Mouse (Mus musculus): ENCODE measurements around the gene Chchd6. TPM values are rescaled to one million over a fixed set of nuclear protein-coding genes. Genes with fewer than 3 reads are reported as not detected.

The Chchd6 gene
- polyA plus RNA-seq, 1 experiment from 2014 or later, result 55.0 TPM

- Histone ChIP-seq H3K4me1 (peaks cover 8% of the 10 kb centered on the region; the same call in 1 of the 2 replicates), H3K27me3 (no peaks in the 10 kb centered on the region), H3K9me3 (no peaks in the 10 kb centered on the region), H3K36me3 (no peaks in the 10 kb centered on the region), H3K9ac (no peak overlapping the region), H3K27ac (no peak overlapping the region), H3K4me3 (no peak overlapping the region), H3K4me2 (replicated peaks) (no peak overlapping the region)
- no peak for ATAC-seq (ENCODE audit: low FRiP score, low read depth)
- WGBS, result 81% methylated on average over 3 of the region's 3 CpGs
Observed at GRCm38 (mm10) chr6:89422621-89423020, 172.8 kb downstream of the Chchd6 start.

GRCm38 (mm10) chr6:89421922-89422321 is 173.5 kb downstream of the Chchd6 start:
- H3K4me3 ChIP-seq, result no peak overlapping the region
- WGBS, result 84% methylated on average over 3 of the region's 3 CpGs
- no peak overlapping the region for H3K9ac ChIP-seq
- no peak overlapping the region for H3K4me2 ChIP-seq (replicated peaks)
- no peaks in the 10 kb centered on the region for H3K27me3 ChIP-seq
- no peak overlapping the region for H3K27ac ChIP-seq
- no peak for ATAC-seq (ENCODE audit: low FRiP score, low read depth)
- H3K9me3 ChIP-seq, result no peaks in the 10 kb centered on the region
- H3K4me1 ChIP-seq, result peaks cover 8% of the 10 kb centered on the region; the same call in 1 of the 2 replicates
- H3K36me3 ChIP-seq, result no peaks in the 10 kb centered on the region

GRCm38 (mm10) chr6:89421503-89421902 is 173.9 kb downstream of the Chchd6 start:
- ATAC-seq (ENCODE audit: low FRiP score, low read depth), result no peak
- H3K27ac ChIP-seq, result no peak overlapping the region
- no peak overlapping the region for H3K9ac ChIP-seq
- peaks cover 7% of the 10 kb centered on the region; the same call in 1 of the 2 replicates for H3K4me1 ChIP-seq
- no peak overlapping the region for H3K4me2 ChIP-seq (replicated peaks)
- no peaks in the 10 kb centered on the region for H3K36me3 ChIP-seq
- WGBS, result 85% methylated on average over 6 of the region's 6 CpGs
- no peaks in the 10 kb centered on the region for H3K27me3 ChIP-seq
- no peaks in the 10 kb centered on the region for H3K9me3 ChIP-seq
- H3K4me3 ChIP-seq, result no peak overlapping the region

- ATAC-seq (ENCODE audit: low FRiP score, low read depth), result no peak
- no peak overlapping the region for H3K9ac ChIP-seq
- whole genome bisulfite sequencing, result 86% methylated on average over 2 of the region's 2 CpGs
- H3K36me3 ChIP-seq, result no peaks in the 10 kb centered on the region
- no peak overlapping the region for H3K27ac ChIP-seq
- H3K4me2 ChIP-seq (replicated peaks), result no peak overlapping the region
- no peaks in the 10 kb centered on the region for H3K27me3 ChIP-seq
- no peak overlapping the region for H3K4me3 ChIP-seq
- no peaks in the 10 kb centered on the region for H3K9me3 ChIP-seq
- H3K4me1 ChIP-seq, result 0 out of 2 replicates have a peak, but pooled peaks cover 3% of the 10 kb centered on the region
Observed at GRCm38 (mm10) chr6:89420756-89421155, 174.7 kb downstream of the Chchd6 start.

GRCm38 (mm10) chr6:89420110-89420509 is 175.3 kb downstream of the Chchd6 start:
- no peak for ATAC-seq (ENCODE audit: low FRiP score, low read depth)
- Histone ChIP-seq H3K27ac (no peak overlapping the region), H3K9ac (no peak overlapping the region), H3K4me1 (0 out of 2 replicates have a peak, but pooled peaks cover 3% of the 10 kb centered on the region), H3K9me3 (no peaks in the 10 kb centered on the region), H3K4me2 (replicated peaks) (no peak overlapping the region), H3K36me3 (no peaks in the 10 kb centered on the region), H3K4me3 (no peak overlapping the region), H3K27me3 (no peaks in the 10 kb centered on the region)

- ATAC-seq (ENCODE audit: low FRiP score, low read depth), result no peak
- H3K9me3 ChIP-seq, result no peaks in the 10 kb centered on the region
- H3K27ac ChIP-seq, result no peak overlapping the region
- no peak overlapping the region for H3K9ac ChIP-seq
- no peak overlapping the region for H3K4me3 ChIP-seq
- H3K27me3 ChIP-seq, result no peaks in the 10 kb centered on the region
- 0 out of 2 replicates have a peak, but pooled peaks cover 3% of the 10 kb centered on the region for H3K4me1 ChIP-seq
- no peaks in the 10 kb centered on the region for H3K36me3 ChIP-seq
- H3K4me2 ChIP-seq (replicated peaks), result no peak overlapping the region
- 90% methylated on average over 3 of the region's 3 CpGs for WGBS
Observed at GRCm38 (mm10) chr6:89419066-89419815, 176.2 kb downstream of the Chchd6 start.

GRCm38 (mm10) chr6:89416030-89416595 is 179.3 kb downstream of the Chchd6 start:
- ATAC-seq (ENCODE audit: low FRiP score, low read depth), result no peak
- 79% methylated on average over 3 of the region's 3 CpGs for WGBS
- no peak overlapping the region for H3K4me3 ChIP-seq

GRCm38 (mm10) chr6:89415091-89415490 is 180.4 kb downstream of the Chchd6 start:
- H3K4me2 ChIP-seq (replicated peaks), result no peak overlapping the region
- H3K36me3 ChIP-seq, result no peaks in the 10 kb centered on the region
- WGBS, result 77% methylated on average over 2 of the region's 2 CpGs
- no peaks in the 10 kb centered on the region for H3K9me3 ChIP-seq
- no peak overlapping the region for H3K27ac ChIP-seq
- H3K4me3 ChIP-seq, result no peak overlapping the region
- no peaks in the 10 kb centered on the region for H3K27me3 ChIP-seq
- ATAC-seq (ENCODE audit: low FRiP score, low read depth), result no peak
- H3K9ac ChIP-seq, result no peak overlapping the region
- H3K4me1 ChIP-seq, result no peaks in the 10 kb centered on the region

More at GRCm38 (mm10) chr6:89416030-89416595, 179.3 kb downstream of the Chchd6 start:
- H3K4me2 ChIP-seq (replicated peaks), result no peak overlapping the region
- H3K36me3 ChIP-seq, result no peaks in the 10 kb centered on the region
- H3K27ac ChIP-seq, result no peak overlapping the region
- H3K4me1 ChIP-seq, result no peaks in the 10 kb centered on the region
- no peaks in the 10 kb centered on the region for H3K27me3 ChIP-seq
- H3K9me3 ChIP-seq, result no peaks in the 10 kb centered on the region
- H3K9ac ChIP-seq, result no peak overlapping the region

- ATAC-seq (ENCODE audit: low FRiP score, low read depth), result no peak
- 75% methylated on average over 4 of the region's 4 CpGs for WGBS
- H3K27me3 ChIP-seq, result no peaks in the 10 kb centered on the region
Observed at GRCm38 (mm10) chr6:89414126-89414525, 181.3 kb downstream of the Chchd6 start.

GRCm38 (mm10) chr6:89413481-89413884 is 182.0 kb downstream of the Chchd6 start:
- Histone ChIP-seq H3K9ac (no peak overlapping the region), H3K27ac (no peak overlapping the region), H3K4me3 (no peak overlapping the region), H3K27me3 (no peaks in the 10 kb centered on the region), H3K9me3 (no peaks in the 10 kb centered on the region), H3K36me3 (no peaks in the 10 kb centered on the region), H3K4me1 (no peaks in the 10 kb centered on the region), H3K4me2 (replicated peaks) (no peak overlapping the region)
- no peak for ATAC-seq (ENCODE audit: low FRiP score, low read depth)

More at GRCm38 (mm10) chr6:89414126-89414525, 181.3 kb downstream of the Chchd6 start:
- H3K9ac ChIP-seq, result no peak overlapping the region
- H3K4me3 ChIP-seq, result no peak overlapping the region
- no peaks in the 10 kb centered on the region for H3K36me3 ChIP-seq
- H3K4me1 ChIP-seq, result no peaks in the 10 kb centered on the region
- no peaks in the 10 kb centered on the region for H3K9me3 ChIP-seq
- no peak overlapping the region for H3K27ac ChIP-seq
- no peak overlapping the region for H3K4me2 ChIP-seq (replicated peaks)

- WGBS, result 58% methylated on average over 1 of the region's 1 CpGs
- Histone ChIP-seq H3K27me3 (no peaks in the 10 kb centered on the region), H3K36me3 (no peaks in the 10 kb centered on the region), H3K4me2 (replicated peaks) (no peak overlapping the region), H3K9me3 (no peaks in the 10 kb centered on the region), H3K4me3 (no peak overlapping the region), H3K27ac (no peak overlapping the region), H3K4me1 (no peaks in the 10 kb centered on the region), H3K9ac (no peak overlapping the region)
- ATAC-seq (ENCODE audit: low FRiP score, low read depth), result no peak
Observed at GRCm38 (mm10) chr6:89412562-89412961, 182.9 kb downstream of the Chchd6 start.

GRCm38 (mm10) chr6:89409041-89409440 is 186.4 kb downstream of the Chchd6 start:
- no peaks in the 10 kb centered on the region for H3K9me3 ChIP-seq
- no peaks in the 10 kb centered on the region for H3K27me3 ChIP-seq
- ATAC-seq (ENCODE audit: low FRiP score, low read depth), result no peak
- H3K4me2 ChIP-seq (replicated peaks), result no peak overlapping the region
- H3K4me3 ChIP-seq, result no peak overlapping the region
- H3K4me1 ChIP-seq, result peaks cover 10% of the 10 kb centered on the region
- H3K9ac ChIP-seq, result no peak overlapping the region
- no peak overlapping the region for H3K27ac ChIP-seq
- WGBS, result 80% methylated on average over 1 of the region's 1 CpGs
- no peaks in the 10 kb centered on the region for H3K36me3 ChIP-seq
